Mouse (Mus musculus): ENCODE data around the gene Gsta3. TPM values are rescaled to one million over a fixed set of nuclear protein-coding genes. Genes with fewer than 3 reads are reported as not detected.

Gene Gsta3
- polyA plus RNA-seq, 2 experiments: 1.6 to 1.8 TPM

DNA sequence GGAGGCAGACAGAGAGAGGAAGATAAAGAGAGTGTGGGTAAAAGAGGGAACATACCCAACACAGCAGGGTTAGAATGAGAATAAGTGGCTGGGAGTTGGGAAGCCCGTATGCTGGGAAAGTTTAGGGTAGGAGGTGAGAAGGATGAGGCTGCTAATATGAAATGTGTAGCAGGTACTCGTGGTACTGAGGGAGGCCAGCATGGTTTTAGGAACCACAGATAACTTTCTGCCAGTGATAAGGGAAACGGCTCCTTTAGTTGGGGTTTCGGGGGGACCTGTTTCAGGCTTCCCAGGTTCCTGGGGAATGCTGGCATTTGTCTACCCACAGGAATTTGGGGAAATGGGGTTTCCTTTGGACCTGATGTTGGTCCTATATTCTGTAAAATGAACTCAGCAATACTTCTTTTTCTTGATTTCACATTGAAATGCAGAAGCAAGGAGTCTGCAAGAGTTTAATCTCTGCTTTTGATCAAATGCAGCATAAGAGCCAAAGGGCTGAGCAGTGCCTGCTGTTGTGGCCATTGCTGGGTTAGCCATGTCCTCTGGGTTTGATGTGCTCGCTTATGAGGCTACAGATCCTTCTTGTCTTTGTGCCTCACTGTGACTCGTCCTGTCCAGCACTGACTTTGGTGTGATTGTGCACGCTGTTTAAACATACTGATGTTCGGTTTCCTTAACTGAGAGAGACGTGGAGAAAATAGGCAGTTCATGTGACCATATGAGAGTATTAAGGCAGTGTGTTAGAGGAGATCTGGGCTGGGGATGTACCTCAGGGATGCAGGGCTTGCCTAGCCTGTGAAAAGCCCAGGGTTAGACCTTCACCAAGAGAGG lies 8.4 kb downstream of the Gsta3 start:
- no peak overlapping the region for H3K4me2 ChIP-seq (replicated peaks; ENCODE audit: low read depth, low read length, severe bottlenecking)
- H3K27ac ChIP-seq (replicated peaks; ENCODE audit: low read depth, low read length): no peak overlapping the region
- H3K9me3 ChIP-seq (ENCODE audit: control insufficient read depth, low read length): no peaks in the 10 kb centered on the region
- DNase-seq (ENCODE audit: low spot score) (no peak), ATAC-seq (ENCODE audit: low FRiP score, low read depth) (no peak)
- 87% methylated on average over 9 of the region's 9 CpGs for WGBS
- TF ChIP-seq POLR2A (IDR thresholded peaks at IDR 0.05; ENCODE audit: borderline replicate concordance, extremely low read depth, insufficient read depth, insufficient read length): no peak
- H3K9ac ChIP-seq (ENCODE audit: low read depth, low read length, severe bottlenecking): no peak overlapping the region
- no peaks in the 10 kb centered on the region for H3K4me1 ChIP-seq (ENCODE audit: control insufficient read depth, insufficient read depth, low read length)
- no peaks in the 10 kb centered on the region for H3K36me3 ChIP-seq (ENCODE audit: control insufficient read depth, insufficient read depth, low read length)
- no peak overlapping the region for H3K4me3 ChIP-seq (replicated peaks; ENCODE audit: low read length)
- no peaks in the 10 kb centered on the region for H3K27me3 ChIP-seq (ENCODE audit: control insufficient read depth, insufficient read depth, low read length)

DNA sequence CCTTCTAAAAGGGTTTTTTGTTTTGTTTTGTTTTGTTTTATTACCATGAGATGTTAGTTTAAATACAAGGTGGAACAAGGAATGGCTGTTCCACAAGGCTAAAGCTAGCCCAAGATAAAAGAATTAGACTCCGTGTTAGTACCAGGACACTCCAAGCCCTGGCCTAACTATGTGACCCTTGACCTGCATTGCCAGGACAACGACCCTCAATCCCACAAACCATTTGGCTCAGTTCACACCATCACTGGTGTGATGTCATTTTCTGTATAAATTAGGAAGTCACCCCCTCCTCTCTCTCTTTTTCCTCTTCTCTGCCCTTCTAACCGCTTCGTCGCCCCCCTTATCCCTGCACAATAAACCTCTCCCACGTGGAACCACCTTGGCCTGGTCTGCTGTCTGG lies 11.3 kb downstream of the Gsta3 start:
- Histone ChIP-seq H3K4me1 (ENCODE audit: control insufficient read depth, insufficient read depth, low read length) (no peaks in the 10 kb centered on the region), H3K4me3 (replicated peaks; ENCODE audit: low read length) (no peak overlapping the region), H3K27me3 (ENCODE audit: control insufficient read depth, insufficient read depth, low read length) (no peaks in the 10 kb centered on the region), H3K9me3 (ENCODE audit: control insufficient read depth, low read length) (no peaks in the 10 kb centered on the region), H3K4me2 (replicated peaks; ENCODE audit: low read depth, low read length, severe bottlenecking) (no peak overlapping the region), H3K36me3 (ENCODE audit: control insufficient read depth, insufficient read depth, low read length) (no peaks in the 10 kb centered on the region), H3K27ac (replicated peaks; ENCODE audit: low read depth, low read length) (no peak overlapping the region), H3K9ac (ENCODE audit: low read depth, low read length, severe bottlenecking) (no peak overlapping the region)
- DNase-seq (ENCODE audit: low spot score) (no peak), ATAC-seq (ENCODE audit: low FRiP score, low read depth) (no peak)
- no peak for TF ChIP-seq POLR2A (IDR thresholded peaks at IDR 0.05; ENCODE audit: borderline replicate concordance, extremely low read depth, insufficient read depth, insufficient read length)
- WGBS: 70% methylated on average over 6 of the region's 6 CpGs

DNA sequence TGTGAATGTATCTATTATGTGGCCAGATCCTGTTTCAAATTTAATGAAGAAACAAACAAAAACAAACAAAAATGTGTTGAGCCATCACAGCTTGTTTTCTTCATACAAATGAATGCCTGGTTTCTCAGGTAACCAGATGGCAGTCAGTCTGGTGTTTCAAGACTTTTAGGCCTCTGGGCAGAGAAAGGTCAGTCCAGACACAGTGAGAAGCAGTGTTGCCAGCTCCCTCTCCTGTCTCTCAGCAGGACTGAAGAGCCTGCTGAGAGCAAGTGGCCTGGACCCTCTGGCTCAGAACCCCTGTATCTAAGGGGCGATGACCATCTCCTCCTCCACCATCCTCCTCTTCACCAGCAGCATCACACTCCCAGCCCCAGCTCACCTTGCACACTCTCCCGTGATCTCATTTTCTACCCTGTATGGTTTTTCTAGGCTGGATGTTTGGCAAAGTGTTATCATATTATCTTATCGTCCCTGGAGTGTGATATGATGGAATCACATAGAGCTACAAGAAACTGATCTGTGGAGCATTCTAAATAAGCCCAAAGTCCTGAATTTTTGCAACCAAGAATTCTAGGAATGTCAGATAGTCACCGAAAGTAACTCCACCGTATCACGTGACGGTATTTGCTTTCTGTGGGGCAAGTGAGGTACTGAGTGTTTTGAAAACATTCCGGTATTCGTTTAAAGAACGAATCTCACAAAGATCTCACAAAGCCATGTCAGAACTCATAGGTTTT lies 12.3 kb downstream of the Gsta3 start:
- no peaks in the 10 kb centered on the region for H3K36me3 ChIP-seq (ENCODE audit: control insufficient read depth, insufficient read depth, low read length)
- no peak overlapping the region for H3K4me3 ChIP-seq (replicated peaks; ENCODE audit: low read length)
- H3K4me2 ChIP-seq (replicated peaks; ENCODE audit: low read depth, low read length, severe bottlenecking): no peak overlapping the region
- no peaks in the 10 kb centered on the region for H3K4me1 ChIP-seq (ENCODE audit: control insufficient read depth, insufficient read depth, low read length)
- no peak for TF ChIP-seq POLR2A (IDR thresholded peaks at IDR 0.05; ENCODE audit: borderline replicate concordance, extremely low read depth, insufficient read depth, insufficient read length)
- ATAC-seq (ENCODE audit: low FRiP score, low read depth) (no peak), DNase-seq (ENCODE audit: low spot score) (no peak)
- H3K9me3 ChIP-seq (ENCODE audit: control insufficient read depth, low read length): no peaks in the 10 kb centered on the region
- no peaks in the 10 kb centered on the region for H3K27me3 ChIP-seq (ENCODE audit: control insufficient read depth, insufficient read depth, low read length)
- no peak overlapping the region for H3K27ac ChIP-seq (replicated peaks; ENCODE audit: low read depth, low read length)
- no peak overlapping the region for H3K9ac ChIP-seq (ENCODE audit: low read depth, low read length, severe bottlenecking)
- WGBS: 82% methylated on average over 10 of the region's 10 CpGs

DNA sequence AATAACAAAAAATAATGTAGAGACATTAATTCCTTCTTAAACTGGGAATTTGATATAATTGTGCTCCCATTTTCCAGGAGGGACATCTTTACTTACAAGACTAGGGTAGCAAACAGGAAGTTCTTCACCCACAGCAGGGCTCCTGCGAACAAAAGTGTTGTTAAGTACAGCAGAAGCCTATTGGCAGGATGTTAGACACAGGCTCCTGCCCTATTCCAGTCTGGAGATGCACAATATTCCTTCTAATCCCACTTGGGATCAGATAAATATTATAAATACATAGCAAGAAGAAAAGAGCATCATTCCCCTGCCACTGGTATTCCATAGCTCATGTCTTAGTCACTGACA lies 12.9 kb downstream of the Gsta3 start:
- Histone ChIP-seq H3K27me3 (ENCODE audit: control insufficient read depth, insufficient read depth, low read length) (no peaks in the 10 kb centered on the region), H3K9me3 (ENCODE audit: control insufficient read depth, low read length) (no peaks in the 10 kb centered on the region), H3K4me2 (replicated peaks; ENCODE audit: low read depth, low read length, severe bottlenecking) (no peak overlapping the region), H3K4me1 (ENCODE audit: control insufficient read depth, insufficient read depth, low read length) (no peaks in the 10 kb centered on the region), H3K36me3 (ENCODE audit: control insufficient read depth, insufficient read depth, low read length) (no peaks in the 10 kb centered on the region), H3K27ac (replicated peaks; ENCODE audit: low read depth, low read length) (no peak overlapping the region), H3K9ac (ENCODE audit: low read depth, low read length, severe bottlenecking) (no peak overlapping the region), H3K4me3 (replicated peaks; ENCODE audit: low read length) (no peak overlapping the region)
- no peak for DNase-seq (ENCODE audit: low spot score)
- no peak for ATAC-seq (ENCODE audit: low FRiP score, low read depth)
- no peak for TF ChIP-seq POLR2A (IDR thresholded peaks at IDR 0.05; ENCODE audit: borderline replicate concordance, extremely low read depth, insufficient read depth, insufficient read length)
- WGBS: 79% methylated on average over 1 of the region's 1 CpGs

DNA sequence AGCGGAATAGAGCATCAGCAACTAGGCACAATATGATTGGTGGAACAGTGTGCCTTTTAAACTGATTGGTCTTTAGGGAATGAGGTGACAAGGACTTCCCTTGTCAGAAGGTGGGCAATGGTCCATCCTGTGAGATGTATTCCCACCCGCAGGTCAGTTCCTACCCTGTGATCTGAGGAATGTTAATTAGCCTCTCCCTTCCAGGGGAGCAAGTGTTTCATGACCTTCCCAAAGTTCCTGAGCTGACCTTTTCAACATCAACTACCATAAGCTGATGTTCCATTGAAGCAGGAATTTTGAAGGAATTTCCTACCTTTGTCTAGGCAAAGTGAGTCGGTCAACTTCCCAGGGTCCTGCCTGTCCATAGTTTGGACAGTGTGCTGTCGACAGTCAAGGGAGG lies 13.5 kb downstream of the Gsta3 start:
- Histone ChIP-seq H3K4me2 (replicated peaks; ENCODE audit: low read depth, low read length, severe bottlenecking) (no peak overlapping the region), H3K4me3 (replicated peaks; ENCODE audit: low read length) (no peak overlapping the region), H3K4me1 (ENCODE audit: control insufficient read depth, insufficient read depth, low read length) (no peaks in the 10 kb centered on the region), H3K9me3 (ENCODE audit: control insufficient read depth, low read length) (no peaks in the 10 kb centered on the region), H3K27me3 (ENCODE audit: control insufficient read depth, insufficient read depth, low read length) (no peaks in the 10 kb centered on the region), H3K36me3 (ENCODE audit: control insufficient read depth, insufficient read depth, low read length) (no peaks in the 10 kb centered on the region), H3K9ac (ENCODE audit: low read depth, low read length, severe bottlenecking) (no peak overlapping the region), H3K27ac (replicated peaks; ENCODE audit: low read depth, low read length) (no peak overlapping the region)
- no peak for TF ChIP-seq POLR2A (IDR thresholded peaks at IDR 0.05; ENCODE audit: borderline replicate concordance, extremely low read depth, insufficient read depth, insufficient read length)
- no peak for ATAC-seq (ENCODE audit: low FRiP score, low read depth)
- DNase-seq (ENCODE audit: low spot score): no peak
- 78% methylated on average over 4 of the region's 4 CpGs for WGBS
